Mouse (Mus musculus) lung, adult 2 months (tissue): Measurements from ENCODE around the gene St8sia4.

Source experiments
- CTCF ChIP-seq: fragments of 200-500 bp; IDR thresholded peaks from 2 replicates; pipeline ENCODE4 v1.5.1; 2011; ENCODE audit warnings: mild to moderate bottlenecking, low read length, control low read depth; ENCODE audit not compliant: insufficient read depth
- POLR2A ChIP-seq: fragments of 200-500 bp; IDR thresholded peaks from 2 replicates; pipeline ENCODE4 v1.6.1; 2011; ENCODE audit warnings: low read depth, mild to moderate bottlenecking, control low read depth, low read length, borderline replicate concordance; ENCODE audit errors: extremely low read depth

DNA sequence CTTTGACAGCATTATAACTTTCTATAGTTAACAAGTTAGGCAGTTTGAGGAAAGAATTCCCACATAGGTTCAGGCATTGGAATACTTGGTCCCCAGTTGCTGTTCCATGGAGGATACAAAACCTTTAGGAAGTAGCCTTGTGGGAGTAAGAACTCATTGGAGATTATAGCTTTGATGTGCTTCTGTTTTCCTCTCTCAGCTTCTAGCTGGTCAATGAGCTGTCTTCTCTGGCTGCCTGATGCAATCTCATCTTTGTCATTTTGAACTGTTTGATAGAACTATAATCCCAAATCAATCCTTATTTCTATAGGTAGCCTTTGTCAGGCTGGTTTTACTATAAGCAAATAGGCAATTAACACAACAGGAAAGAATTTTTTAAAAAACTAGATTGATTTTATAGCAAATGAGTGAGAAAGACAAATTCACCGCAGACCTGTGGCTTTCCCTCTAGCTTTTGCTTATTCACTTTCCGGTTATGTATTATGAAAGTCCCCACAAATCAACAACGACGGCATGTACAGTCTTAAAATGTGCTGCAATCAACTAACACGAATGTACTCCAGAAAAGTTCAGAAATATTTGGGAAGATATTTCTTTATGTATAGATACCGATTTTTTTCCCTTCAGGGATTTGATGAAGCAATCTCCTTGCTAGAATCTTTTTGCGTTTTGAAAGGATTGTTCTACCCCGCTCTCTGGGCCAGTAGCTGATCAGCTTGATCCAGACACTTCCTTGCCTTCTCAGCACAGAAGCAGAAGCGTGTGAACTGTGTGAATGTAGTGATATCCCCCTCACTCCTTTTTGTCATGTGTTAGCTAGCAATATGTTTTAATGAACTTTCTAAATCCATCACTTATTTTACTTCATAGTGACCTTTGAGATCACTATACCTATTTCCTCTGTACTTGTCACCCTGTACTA lies 94.5 kb downstream of the St8sia4 start:
- TF ChIP-seq CTCF (no peak), POLR2A (no peak)
